Mouse (Mus musculus): ENCODE results near the gene Hk3. TPM values are rescaled to one million over a fixed set of nuclear protein-coding genes. Genes with fewer than 3 reads are reported as not detected.

Gene Hk3
- polyA plus RNA-seq, 1 experiment from 2014 or later: 0.72 TPM

DNA sequence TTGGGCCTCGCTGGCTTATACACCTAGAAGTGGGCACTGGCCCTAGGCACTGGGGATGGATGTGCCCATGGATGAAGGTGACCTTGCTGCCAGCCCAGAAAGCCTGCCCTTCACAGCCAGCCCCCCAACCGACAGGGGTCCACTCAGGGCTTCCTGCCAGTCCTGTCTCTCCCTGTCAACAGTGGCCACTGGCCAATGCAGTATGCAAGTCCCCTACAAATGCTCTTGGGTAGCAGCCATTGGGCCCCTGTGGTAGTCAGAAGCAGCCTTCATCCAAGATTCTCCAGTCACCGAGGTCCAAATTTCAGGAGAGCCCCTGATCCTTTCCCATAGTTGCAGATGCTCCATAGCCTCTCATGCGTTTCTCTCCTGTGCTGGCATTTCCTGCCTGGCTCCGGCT, 52.5 kb downstream of the Hk3 start:
- Histone ChIP-seq H3K27me3 (ENCODE audit: control insufficient read depth, insufficient read depth, low read length) (no peaks in the 10 kb centered on the region; the same call in 1 of the 2 replicates), H3K4me3 (ENCODE audit: control insufficient read depth in 1 of 2, insufficient read depth in 1 of 2, low read depth in 1 of 2, low read length in 2 of 2) (no peak overlapping the region), H3K9me3 (ENCODE audit: control insufficient read depth, low read length) (no peaks in the 10 kb centered on the region), H3K36me3 (ENCODE audit: control insufficient read depth, insufficient read depth, low read length) (no peaks in the 10 kb centered on the region), H3K4me1 (ENCODE audit: control insufficient read depth in 2 of 2, insufficient read depth in 2 of 2, low read length in 2 of 2) (no peaks in the 10 kb centered on the region), H3K4me2 (ENCODE audit: low read length) (no peak overlapping the region), H3K9ac (ENCODE audit: low read length) (no peak overlapping the region), H3K27ac (replicated peaks in 1 of 2; ENCODE audit: control insufficient read depth in 1 of 2, insufficient read depth in 1 of 2, low read depth in 2 of 2, low read length in 2 of 2) (no peak overlapping the region)
- no peak for ATAC-seq (ENCODE audit: insufficient number of reproducible peaks, insufficient read depth, low FRiP score, low read depth)
- 58% methylated on average over 5 of the region's 5 CpGs for WGBS

DNA sequence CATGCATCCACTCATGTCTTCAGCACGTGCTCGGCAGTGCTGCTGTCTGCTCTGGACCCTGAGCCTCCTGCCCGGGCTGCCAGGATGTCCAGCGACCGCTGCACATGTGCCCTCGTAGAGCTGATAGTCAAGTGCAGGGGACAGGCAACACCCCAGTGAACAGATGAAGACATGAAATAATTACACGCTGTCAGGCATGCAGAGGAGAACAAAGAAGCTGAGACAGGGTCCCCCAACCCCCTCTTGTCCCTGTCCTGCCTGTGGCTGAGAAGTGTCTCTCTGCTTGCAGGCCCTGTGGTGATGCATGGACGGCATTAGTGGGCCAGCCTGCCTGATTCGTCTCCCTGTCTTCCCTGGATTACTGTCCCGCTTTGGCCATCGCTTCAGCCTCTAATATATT, 53.7 kb downstream of the Hk3 start:
- 69% methylated on average over 11 of the region's 11 CpGs for WGBS
- no peak for ATAC-seq (ENCODE audit: insufficient number of reproducible peaks, insufficient read depth, low FRiP score, low read depth)

DNA sequence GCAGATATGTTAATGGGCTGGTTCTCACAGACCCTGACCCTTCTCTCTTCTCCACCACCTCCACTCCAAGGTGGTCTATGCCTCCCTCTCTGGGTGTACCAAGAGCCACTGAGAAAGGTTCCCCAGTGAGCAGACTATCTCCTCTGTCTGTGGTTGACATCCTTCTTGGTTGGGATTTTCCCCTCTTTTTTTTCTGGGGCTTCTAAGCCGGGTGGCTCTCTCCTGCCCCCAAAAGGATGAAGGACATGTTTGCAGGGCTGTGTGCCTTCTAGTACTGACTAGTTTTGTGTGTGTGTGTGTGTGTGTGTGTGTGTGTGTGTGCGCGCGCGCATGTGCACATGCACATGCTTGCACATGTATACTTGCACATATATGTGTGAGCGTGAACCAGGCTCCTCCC, 55.9 kb downstream of the Hk3 start:
- no peak for ATAC-seq (ENCODE audit: insufficient number of reproducible peaks, insufficient read depth, low FRiP score, low read depth)
- no peaks in the 10 kb centered on the region for H3K36me3 ChIP-seq (ENCODE audit: control insufficient read depth, insufficient read depth, low read length)
- H3K27me3 ChIP-seq (ENCODE audit: control insufficient read depth, insufficient read depth, low read length): no peaks in the 10 kb centered on the region; the same call in 1 of the 2 replicates
- H3K9me3 ChIP-seq (ENCODE audit: control insufficient read depth, low read length): no peaks in the 10 kb centered on the region
- no peak overlapping the region for H3K4me3 ChIP-seq (ENCODE audit: control insufficient read depth in 1 of 2, insufficient read depth in 1 of 2, low read depth in 1 of 2, low read length in 2 of 2)
- 75% methylated on average over 6 of the region's 6 CpGs for WGBS
- H3K9ac ChIP-seq (ENCODE audit: low read length): no peak overlapping the region
- no peak overlapping the region for H3K27ac ChIP-seq (replicated peaks in 1 of 2; ENCODE audit: control insufficient read depth in 1 of 2, insufficient read depth in 1 of 2, low read depth in 2 of 2, low read length in 2 of 2)
- H3K4me1 ChIP-seq (ENCODE audit: control insufficient read depth in 2 of 2, insufficient read depth in 2 of 2, low read length in 2 of 2): no peaks in the 10 kb centered on the region
- no peak overlapping the region for H3K4me2 ChIP-seq (ENCODE audit: low read length)

More for the DNA sequence above, 53.7 kb downstream of the Hk3 start:
- Histone ChIP-seq H3K9me3 (ENCODE audit: control insufficient read depth, low read length) (no peaks in the 10 kb centered on the region), H3K9ac (ENCODE audit: low read length) (no peak overlapping the region), H3K4me3 (ENCODE audit: control insufficient read depth in 1 of 2, insufficient read depth in 1 of 2, low read depth in 1 of 2, low read length in 2 of 2) (no peak overlapping the region), H3K4me1 (ENCODE audit: control insufficient read depth in 2 of 2, insufficient read depth in 2 of 2, low read length in 2 of 2) (no peaks in the 10 kb centered on the region), H3K4me2 (ENCODE audit: low read length) (no peak overlapping the region), H3K27ac (replicated peaks in 1 of 2; ENCODE audit: control insufficient read depth in 1 of 2, insufficient read depth in 1 of 2, low read depth in 2 of 2, low read length in 2 of 2) (no peak overlapping the region), H3K36me3 (ENCODE audit: control insufficient read depth, insufficient read depth, low read length) (no peaks in the 10 kb centered on the region), H3K27me3 (ENCODE audit: control insufficient read depth, insufficient read depth, low read length) (no peaks in the 10 kb centered on the region; the same call in 1 of the 2 replicates)

DNA sequence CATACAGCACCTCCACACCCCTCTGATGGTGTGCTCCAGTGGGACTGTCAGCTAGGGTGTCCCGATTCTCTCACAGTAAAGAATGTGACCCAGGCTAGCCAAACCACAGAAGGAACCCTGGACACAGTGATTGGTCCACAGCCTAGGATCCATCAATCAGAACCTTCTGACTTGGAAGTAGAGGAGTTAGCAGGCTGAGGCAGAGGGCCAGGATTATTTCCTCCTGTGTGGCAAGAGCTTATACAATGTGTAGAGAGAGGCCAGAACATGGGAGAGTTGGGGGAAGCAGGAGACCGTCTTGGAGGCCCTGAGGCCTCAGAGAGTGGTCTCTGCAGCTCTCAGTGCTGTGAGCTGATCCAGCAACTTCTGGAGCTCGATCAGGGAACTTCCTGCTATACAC, 60.7 kb downstream of the Hk3 start:
- Histone ChIP-seq H3K4me1 (ENCODE audit: control insufficient read depth in 2 of 2, insufficient read depth in 2 of 2, low read length in 2 of 2) (peaks cover 0 to 6% of the 10 kb centered on the region in 2 experiments; a peak in 1 of 4 replicates), H3K36me3 (ENCODE audit: control insufficient read depth, insufficient read depth, low read length) (no peaks in the 10 kb centered on the region), H3K9ac (ENCODE audit: low read length) (no peak overlapping the region), H3K9me3 (ENCODE audit: control insufficient read depth, low read length) (no peaks in the 10 kb centered on the region), H3K4me3 (ENCODE audit: control insufficient read depth in 1 of 2, insufficient read depth in 1 of 2, low read depth in 1 of 2, low read length in 2 of 2) (no peak overlapping the region), H3K27ac (replicated peaks in 1 of 2; ENCODE audit: control insufficient read depth in 1 of 2, insufficient read depth in 1 of 2, low read depth in 2 of 2, low read length in 2 of 2) (no peak overlapping the region), H3K4me2 (ENCODE audit: low read length) (no peak overlapping the region), H3K27me3 (ENCODE audit: control insufficient read depth, insufficient read depth, low read length) (peaks cover 39% of the 10 kb centered on the region)
- 62% methylated on average over 3 of the region's 3 CpGs for whole genome bisulfite sequencing
- ATAC-seq (ENCODE audit: insufficient number of reproducible peaks, insufficient read depth, low FRiP score, low read depth): no peak

DNA sequence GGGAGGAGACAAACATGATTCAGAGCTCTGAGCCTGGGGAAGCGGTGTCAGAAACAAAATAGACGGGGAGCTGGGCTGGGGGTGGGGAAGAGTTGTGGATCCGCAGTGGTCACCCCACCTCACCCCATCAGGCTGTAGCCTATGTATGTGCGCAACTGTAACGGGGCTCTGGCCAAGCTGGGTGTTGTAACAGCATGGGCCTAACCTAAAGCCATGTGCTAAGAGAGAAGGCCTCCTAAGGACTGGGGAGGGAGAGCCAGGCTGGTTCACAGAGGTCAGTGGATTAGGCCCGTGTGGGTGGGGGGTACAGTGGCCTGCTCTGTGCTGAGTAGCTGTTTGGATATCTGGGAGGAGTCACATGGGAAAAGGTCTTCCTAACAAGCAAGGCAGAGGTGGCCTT, 61.3 kb downstream of the Hk3 start:
- Histone ChIP-seq H3K9me3 (ENCODE audit: control insufficient read depth, low read length) (no peaks in the 10 kb centered on the region), H3K4me3 (ENCODE audit: control insufficient read depth in 1 of 2, insufficient read depth in 1 of 2, low read depth in 1 of 2, low read length in 2 of 2) (no peak overlapping the region), H3K27ac (replicated peaks in 1 of 2; ENCODE audit: control insufficient read depth in 1 of 2, insufficient read depth in 1 of 2, low read depth in 2 of 2, low read length in 2 of 2) (no peak overlapping the region), H3K4me1 (ENCODE audit: control insufficient read depth in 2 of 2, insufficient read depth in 2 of 2, low read length in 2 of 2) (peaks cover 0 to 6% of the 10 kb centered on the region in 2 experiments; a peak in 1 of 4 replicates), H3K4me2 (ENCODE audit: low read length) (no peak overlapping the region), H3K9ac (ENCODE audit: low read length) (no peak overlapping the region), H3K36me3 (ENCODE audit: control insufficient read depth, insufficient read depth, low read length) (no peaks in the 10 kb centered on the region), H3K27me3 (ENCODE audit: control insufficient read depth, insufficient read depth, low read length) (peaks cover 45% of the 10 kb centered on the region)
- 39% methylated on average over 6 of the region's 6 CpGs for whole genome bisulfite sequencing
- no peak for ATAC-seq (ENCODE audit: insufficient number of reproducible peaks, insufficient read depth, low FRiP score, low read depth)

DNA sequence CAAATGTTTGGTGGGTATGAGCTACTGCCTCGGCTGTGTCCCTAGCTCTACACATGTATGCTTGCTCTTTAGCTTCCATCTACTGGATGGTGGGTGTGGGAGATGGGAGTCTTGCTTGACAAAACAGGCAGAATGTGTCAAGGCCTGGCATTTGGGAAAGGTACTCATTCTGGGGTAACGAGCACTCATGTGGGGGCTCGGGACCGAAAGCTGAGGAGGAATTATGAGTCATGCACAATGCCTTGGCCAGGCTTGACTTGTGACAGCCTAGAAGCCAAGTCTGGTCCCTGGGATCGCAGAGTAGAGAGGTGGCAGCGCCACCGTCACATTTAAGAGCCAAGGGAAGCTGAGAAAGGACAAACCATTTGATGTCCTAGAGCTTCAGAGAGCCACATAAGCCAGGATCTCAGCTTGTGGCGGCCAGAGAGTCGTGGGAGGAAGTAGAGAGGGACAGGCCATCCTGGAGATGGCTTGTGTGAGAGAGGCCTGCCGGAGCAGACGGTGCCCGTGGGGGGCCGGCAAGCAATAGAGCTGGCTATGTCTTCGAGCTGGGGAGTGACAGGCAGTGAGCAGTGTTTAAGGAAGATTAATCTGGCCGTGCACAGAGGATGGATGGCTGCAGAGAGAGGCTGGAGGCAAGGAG, 62.0 kb downstream of the Hk3 start:
- Histone ChIP-seq H3K27ac (replicated peaks in 1 of 2; ENCODE audit: control insufficient read depth in 1 of 2, insufficient read depth in 1 of 2, low read depth in 2 of 2, low read length in 2 of 2) (no peak overlapping the region), H3K9ac (ENCODE audit: low read length) (no peak overlapping the region), H3K27me3 (ENCODE audit: control insufficient read depth, insufficient read depth, low read length) (peaks cover 52% of the 10 kb centered on the region), H3K9me3 (ENCODE audit: control insufficient read depth, low read length) (no peaks in the 10 kb centered on the region), H3K4me3 (ENCODE audit: control insufficient read depth in 1 of 2, insufficient read depth in 1 of 2, low read depth in 1 of 2, low read length in 2 of 2) (no peak overlapping the region), H3K36me3 (ENCODE audit: control insufficient read depth, insufficient read depth, low read length) (no peaks in the 10 kb centered on the region), H3K4me2 (ENCODE audit: low read length) (no peak overlapping the region), H3K4me1 (ENCODE audit: control insufficient read depth in 2 of 2, insufficient read depth in 2 of 2, low read length in 2 of 2) (peaks cover 0 to 6% of the 10 kb centered on the region in 2 experiments; a peak in 1 of 4 replicates)
- 48% methylated on average over 15 of the region's 15 CpGs for WGBS
- ATAC-seq (ENCODE audit: insufficient number of reproducible peaks, insufficient read depth, low FRiP score, low read depth): no peak

DNA sequence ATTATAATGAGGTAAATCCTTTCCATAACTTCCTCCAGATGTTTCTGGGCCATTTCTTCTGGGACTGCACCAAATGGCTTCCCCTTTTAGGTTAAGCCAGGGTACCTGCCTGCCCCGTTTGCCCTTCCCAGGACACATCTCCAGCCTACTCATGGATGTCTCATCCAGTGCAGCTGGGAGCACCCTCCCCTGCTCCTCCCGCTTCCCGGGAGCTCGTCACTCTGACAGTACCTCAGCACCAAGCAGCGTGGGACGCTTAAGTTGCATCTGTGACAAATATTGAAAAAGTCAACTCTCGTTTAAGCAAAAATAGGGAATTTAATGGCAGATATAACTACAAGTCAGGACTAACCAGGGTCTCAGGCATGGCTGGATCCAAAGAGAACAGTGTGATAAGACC, 63.9 kb downstream of the Hk3 start:
- Histone ChIP-seq H3K4me1 (ENCODE audit: control insufficient read depth in 2 of 2, insufficient read depth in 2 of 2, low read length in 2 of 2) (peaks cover 0 to 6% of the 10 kb centered on the region in 2 experiments; a peak in 1 of 4 replicates), H3K9ac (ENCODE audit: low read length) (no peak overlapping the region), H3K36me3 (ENCODE audit: control insufficient read depth, insufficient read depth, low read length) (no peaks in the 10 kb centered on the region), H3K9me3 (ENCODE audit: control insufficient read depth, low read length) (no peaks in the 10 kb centered on the region), H3K27ac (replicated peaks in 1 of 2; ENCODE audit: control insufficient read depth in 1 of 2, insufficient read depth in 1 of 2, low read depth in 2 of 2, low read length in 2 of 2) (no peak overlapping the region), H3K4me2 (ENCODE audit: low read length) (no peak overlapping the region), H3K4me3 (ENCODE audit: control insufficient read depth in 1 of 2, insufficient read depth in 1 of 2, low read depth in 1 of 2, low read length in 2 of 2) (no peak overlapping the region), H3K27me3 (ENCODE audit: control insufficient read depth, insufficient read depth, low read length) (peaks cover 71% of the 10 kb centered on the region)
- 63% methylated on average over 7 of the region's 7 CpGs for WGBS
- ATAC-seq (ENCODE audit: insufficient number of reproducible peaks, insufficient read depth, low FRiP score, low read depth): no peak

Data from heart, embryonic 14.5 days (tissue).